Mouse (Mus musculus): ENCODE data around the gene D7Ertd443e. TPM values are rescaled to one million over a fixed set of nuclear protein-coding genes. Genes with fewer than 3 reads are reported as not detected.

Gene D7Ertd443e
- polyA plus RNA-seq, 1 experiment from 2014 or later = 0.28 TPM

- Histone ChIP-seq H3K4me2 (replicated peaks) (no peak overlapping the region), H3K9me3 (ENCODE audit: control insufficient read depth, low read length) (no peaks in the 10 kb centered on the region), H3K4me1 (replicated peaks; ENCODE audit: control insufficient read depth, insufficient read depth, low read length) (no peaks in the 10 kb centered on the region; the same call in 1 of the 2 replicates), H3K27ac (no peak overlapping the region), H3K36me3 (replicated peaks; ENCODE audit: control insufficient read depth, insufficient read depth) (no peaks in the 10 kb centered on the region), H3K27me3 (ENCODE audit: control insufficient read depth, insufficient read depth, low read length) (no peaks in the 10 kb centered on the region), H3K4me3 (replicated peaks; ENCODE audit: low read length) (no peak overlapping the region), H3K9ac (no peak overlapping the region)
- WGBS = 30% methylated on average over 4 of the region's 4 CpGs
- ATAC-seq (ENCODE audit: low FRiP score) (peak; percentile 46; the same call in 1 of the 2 replicates), DNase-seq (ENCODE audit: low spot score) (peak; percentile 76)
These were observed 4.0 kb downstream of the D7Ertd443e start for GRCm38 (mm10) chr7:134381407-134381861.

GRCm38 (mm10) chr7:134378273-134378672 lies 7.2 kb downstream of the D7Ertd443e start:
- DNase-seq (ENCODE audit: low spot score) (peak; percentile 64), ATAC-seq (ENCODE audit: low FRiP score) (no peak)
- WGBS = 45% methylated on average over 4 of the region's 4 CpGs

GRCm38 (mm10) chr7:134376786-134377185 lies 8.7 kb downstream of the D7Ertd443e start:
- Histone ChIP-seq H3K9ac (no peak overlapping the region), H3K9me3 (ENCODE audit: control insufficient read depth, low read length) (no peaks in the 10 kb centered on the region), H3K4me1 (replicated peaks; ENCODE audit: control insufficient read depth, insufficient read depth, low read length) (no peaks in the 10 kb centered on the region; the same call in 1 of the 2 replicates), H3K4me3 (replicated peaks; ENCODE audit: low read length) (no peak overlapping the region), H3K4me2 (replicated peaks) (no peak overlapping the region), H3K36me3 (replicated peaks; ENCODE audit: control insufficient read depth, insufficient read depth) (no peaks in the 10 kb centered on the region), H3K27ac (no peak overlapping the region), H3K27me3 (ENCODE audit: control insufficient read depth, insufficient read depth, low read length) (no peaks in the 10 kb centered on the region)
- ATAC-seq (ENCODE audit: low FRiP score) (no peak), DNase-seq (ENCODE audit: low spot score) (peak; percentile 33)
- 73% methylated on average over 7 of the region's 7 CpGs for WGBS

More at GRCm38 (mm10) chr7:134378273-134378672, 7.2 kb downstream of the D7Ertd443e start:
- no peak overlapping the region for H3K4me2 ChIP-seq (replicated peaks)
- no peaks in the 10 kb centered on the region for H3K36me3 ChIP-seq (replicated peaks; ENCODE audit: control insufficient read depth, insufficient read depth)
- H3K4me1 ChIP-seq (replicated peaks; ENCODE audit: control insufficient read depth, insufficient read depth, low read length) = no peaks in the 10 kb centered on the region; the same call in 1 of the 2 replicates
- no peaks in the 10 kb centered on the region for H3K9me3 ChIP-seq (ENCODE audit: control insufficient read depth, low read length)
- no peak overlapping the region for H3K4me3 ChIP-seq (replicated peaks; ENCODE audit: low read length)
- no peaks in the 10 kb centered on the region for H3K27me3 ChIP-seq (ENCODE audit: control insufficient read depth, insufficient read depth, low read length)
- H3K27ac ChIP-seq = no peak overlapping the region
- H3K9ac ChIP-seq = no peak overlapping the region

- no peaks in the 10 kb centered on the region for H3K9me3 ChIP-seq (ENCODE audit: control insufficient read depth, low read length)
- whole genome bisulfite sequencing = 64% methylated on average over 5 of the region's 5 CpGs
- DNase-seq (ENCODE audit: low spot score) (no peak), ATAC-seq (ENCODE audit: low FRiP score) (no peak)
- no peak overlapping the region for H3K27ac ChIP-seq
- H3K9ac ChIP-seq = no peak overlapping the region
- H3K4me1 ChIP-seq (replicated peaks; ENCODE audit: control insufficient read depth, insufficient read depth, low read length) = no peaks in the 10 kb centered on the region
- no peak overlapping the region for H3K4me3 ChIP-seq (replicated peaks; ENCODE audit: low read length)
- H3K27me3 ChIP-seq (ENCODE audit: control insufficient read depth, insufficient read depth, low read length) = no peaks in the 10 kb centered on the region
- H3K4me2 ChIP-seq (replicated peaks) = no peak overlapping the region
- H3K36me3 ChIP-seq (replicated peaks; ENCODE audit: control insufficient read depth, insufficient read depth) = no peaks in the 10 kb centered on the region
These were observed 13.2 kb downstream of the D7Ertd443e start for GRCm38 (mm10) chr7:134372276-134372675.

GRCm38 (mm10) chr7:134369241-134369640 lies 16.2 kb downstream of the D7Ertd443e start:
- DNase-seq (ENCODE audit: low spot score) = no peak

GRCm38 (mm10) chr7:134362257-134362870 lies 23.1 kb downstream of the D7Ertd443e start:
- H3K9me3 ChIP-seq (ENCODE audit: control insufficient read depth, low read length) = no peaks in the 10 kb centered on the region
- H3K9ac ChIP-seq = no peak overlapping the region
- 42% methylated on average over 7 of the region's 7 CpGs for WGBS
- H3K36me3 ChIP-seq (replicated peaks; ENCODE audit: control insufficient read depth, insufficient read depth) = no peaks in the 10 kb centered on the region
- no peak overlapping the region for H3K27ac ChIP-seq
- H3K4me2 ChIP-seq (replicated peaks) = no peak overlapping the region
- DNase-seq (ENCODE audit: low spot score) = no peak
- no peak overlapping the region for H3K4me3 ChIP-seq (replicated peaks; ENCODE audit: low read length)
- no peaks in the 10 kb centered on the region for H3K4me1 ChIP-seq (replicated peaks; ENCODE audit: control insufficient read depth, insufficient read depth, low read length)
- H3K27me3 ChIP-seq (ENCODE audit: control insufficient read depth, insufficient read depth, low read length) = no peaks in the 10 kb centered on the region
- ATAC-seq (ENCODE audit: low FRiP score) = no peak

More at GRCm38 (mm10) chr7:134369241-134369640, 16.2 kb downstream of the D7Ertd443e start:
- Histone ChIP-seq H3K9me3 (ENCODE audit: control insufficient read depth, low read length) (no peaks in the 10 kb centered on the region), H3K36me3 (replicated peaks; ENCODE audit: control insufficient read depth, insufficient read depth) (no peaks in the 10 kb centered on the region), H3K27ac (no peak overlapping the region), H3K4me2 (replicated peaks) (no peak overlapping the region), H3K27me3 (ENCODE audit: control insufficient read depth, insufficient read depth, low read length) (no peaks in the 10 kb centered on the region), H3K4me1 (replicated peaks; ENCODE audit: control insufficient read depth, insufficient read depth, low read length) (no peaks in the 10 kb centered on the region), H3K4me3 (replicated peaks; ENCODE audit: low read length) (no peak overlapping the region), H3K9ac (no peak overlapping the region)
- 73% methylated on average over 4 of the region's 4 CpGs for WGBS
- ATAC-seq (ENCODE audit: low FRiP score) = no peak

GRCm38 (mm10) chr7:134348825-134349224 lies 36.6 kb downstream of the D7Ertd443e start:
- H3K9me3 ChIP-seq (ENCODE audit: control insufficient read depth, low read length) = no peaks in the 10 kb centered on the region
- no peak overlapping the region for H3K4me3 ChIP-seq (replicated peaks; ENCODE audit: low read length)
- WGBS = 42% methylated on average over 6 of the region's 6 CpGs
- H3K27me3 ChIP-seq (ENCODE audit: control insufficient read depth, insufficient read depth, low read length) = no peaks in the 10 kb centered on the region
- no peak overlapping the region for H3K9ac ChIP-seq
- no peaks in the 10 kb centered on the region for H3K36me3 ChIP-seq (replicated peaks; ENCODE audit: control insufficient read depth, insufficient read depth)
- ATAC-seq (ENCODE audit: low FRiP score) (peak; percentile 34; the same call in 1 of the 2 replicates), DNase-seq (ENCODE audit: low spot score) (peak; percentile 75)
- H3K4me1 ChIP-seq (replicated peaks; ENCODE audit: control insufficient read depth, insufficient read depth, low read length) = no peaks in the 10 kb centered on the region
- H3K27ac ChIP-seq = no peak overlapping the region
- no peak overlapping the region for H3K4me2 ChIP-seq (replicated peaks)

- H3K36me3 ChIP-seq (replicated peaks; ENCODE audit: control insufficient read depth, insufficient read depth) = no peaks in the 10 kb centered on the region
- DNase-seq (ENCODE audit: low spot score) (no peak), ATAC-seq (ENCODE audit: low FRiP score) (no peak)
- 94% methylated on average over 2 of the region's 2 CpGs for WGBS
- no peaks in the 10 kb centered on the region for H3K4me1 ChIP-seq (replicated peaks; ENCODE audit: control insufficient read depth, insufficient read depth, low read length)
- H3K9me3 ChIP-seq (ENCODE audit: control insufficient read depth, low read length) = no peaks in the 10 kb centered on the region
- H3K4me3 ChIP-seq (replicated peaks; ENCODE audit: low read length) = no peak overlapping the region
- H3K27me3 ChIP-seq (ENCODE audit: control insufficient read depth, insufficient read depth, low read length) = no peaks in the 10 kb centered on the region
- H3K4me2 ChIP-seq (replicated peaks) = no peak overlapping the region
- no peak overlapping the region for H3K9ac ChIP-seq
- H3K27ac ChIP-seq = no peak overlapping the region
These were observed 43.3 kb downstream of the D7Ertd443e start for GRCm38 (mm10) chr7:134342202-134342601.

- H3K36me3 ChIP-seq (replicated peaks; ENCODE audit: control insufficient read depth, insufficient read depth) = no peaks in the 10 kb centered on the region
- H3K4me3 ChIP-seq (replicated peaks; ENCODE audit: low read length) = no peak overlapping the region
- H3K4me2 ChIP-seq (replicated peaks) = no peak overlapping the region
- DNase-seq (ENCODE audit: low spot score) (no peak), ATAC-seq (ENCODE audit: low FRiP score) (no peak)
- WGBS = 90% methylated on average over 3 of the region's 3 CpGs
- H3K27ac ChIP-seq = no peak overlapping the region
- H3K9me3 ChIP-seq (ENCODE audit: control insufficient read depth, low read length) = no peaks in the 10 kb centered on the region
- no peaks in the 10 kb centered on the region for H3K27me3 ChIP-seq (ENCODE audit: control insufficient read depth, insufficient read depth, low read length)
- H3K9ac ChIP-seq = no peak overlapping the region
- H3K4me1 ChIP-seq (replicated peaks; ENCODE audit: control insufficient read depth, insufficient read depth, low read length) = no peaks in the 10 kb centered on the region
These were observed 49.5 kb downstream of the D7Ertd443e start for GRCm38 (mm10) chr7:134335951-134336350.
